Mouse (Mus musculus): ENCODE data around the gene Hsbp1. TPM values are rescaled to one million over a fixed set of nuclear protein-coding genes. Genes with fewer than 3 reads are reported as not detected.

The Hsbp1 gene
- polyA plus RNA-seq, 1 experiment from 2014 or later: 276 TPM

DNA sequence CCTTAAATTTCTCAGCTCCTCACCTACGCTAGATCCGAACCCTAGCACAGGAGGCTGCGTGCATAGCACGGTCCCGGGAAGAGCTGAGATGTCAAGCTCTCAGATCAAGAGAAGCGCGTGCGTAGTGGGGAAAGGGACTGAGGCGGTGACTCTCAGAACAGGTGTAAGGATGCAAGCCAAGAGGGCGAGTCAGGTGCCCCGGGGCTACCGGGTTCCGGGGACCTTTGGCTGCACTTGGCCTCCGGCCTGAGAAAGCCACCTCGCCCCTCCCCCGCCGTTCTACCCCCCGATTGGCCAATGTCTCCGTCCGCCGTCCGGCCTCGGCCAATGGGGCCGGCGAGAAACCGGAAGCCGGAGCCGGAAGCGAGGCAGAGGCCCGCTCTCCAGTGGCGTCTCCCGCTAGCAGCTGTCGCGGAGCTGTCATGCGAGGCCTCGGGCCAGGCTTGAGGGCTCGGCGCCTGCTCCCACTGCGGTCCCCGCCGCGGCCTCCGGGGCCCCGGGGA lies 50.3 kb downstream of the Hsbp1 start, which contains the start of gene Mlycd:
Gene Mlycd (plus strand): TSS at position 355 of the 503 bp plus-strand sequence.
- Histone ChIP-seq H3K27me3 (replicated peaks) (no peaks in the 10 kb centered on the region), H3K4me1 (replicated peaks) (peaks cover 11% of the 10 kb centered on the region; the same call in 1 of the 2 replicates), H3K9me3 (no peaks in the 10 kb centered on the region), H3K36me3 (no peaks in the 10 kb centered on the region), H3K27ac (peak within 1 kb of the TSS; percentile 87), H3K4me2 (replicated peaks) (peak within 1 kb of the TSS; percentile 96), H3K9ac (peak within 1 kb of the TSS; percentile 91), H3K4me3 (replicated peaks) (peak within 1 kb of the TSS; percentile 86)
- ATAC-seq: peak; percentile 95
- WGBS: 1% methylated on average over 44 of the region's 44 CpGs

DNA sequence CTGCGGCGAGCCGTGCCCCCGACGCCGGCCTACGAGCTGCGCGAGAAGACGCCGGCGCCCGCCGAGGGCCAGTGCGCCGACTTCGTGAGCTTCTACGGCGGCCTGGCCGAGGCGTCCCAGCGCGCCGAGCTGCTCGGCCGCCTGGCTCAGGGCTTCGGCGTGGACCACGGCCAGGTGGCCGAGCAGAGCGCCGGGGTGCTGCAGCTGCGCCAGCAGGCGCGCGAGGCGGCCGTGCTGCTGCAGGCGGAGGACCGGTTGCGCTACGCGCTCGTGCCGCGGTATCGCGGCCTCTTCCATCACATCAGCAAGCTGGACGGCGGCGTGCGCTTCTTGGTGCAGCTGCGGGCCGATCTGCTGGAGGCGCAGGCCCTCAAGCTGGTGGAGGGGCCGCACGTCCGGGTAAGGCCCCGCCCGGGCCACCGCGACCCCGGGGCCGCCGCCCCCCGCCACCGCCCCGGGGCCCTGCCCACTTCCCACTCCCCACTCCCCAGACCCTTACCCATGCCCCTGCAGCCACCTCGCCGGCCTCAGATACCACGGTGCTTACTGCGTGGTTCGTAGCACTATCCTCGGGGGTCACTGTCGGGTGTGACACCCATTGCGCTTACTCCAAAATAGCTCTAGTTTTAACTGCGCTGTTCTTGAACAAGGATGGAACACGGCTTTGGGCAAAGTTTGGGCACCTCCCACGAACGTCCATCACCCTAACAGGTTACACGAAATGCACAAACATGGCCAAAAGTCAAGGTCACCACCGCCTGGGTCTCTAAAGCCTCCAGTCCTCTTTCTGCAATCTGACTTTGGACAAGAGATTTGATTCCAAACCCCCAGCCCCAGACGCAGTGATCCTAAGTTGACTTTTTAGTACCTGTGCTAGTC lies 51.0 kb downstream of the Hsbp1 start:
- Histone ChIP-seq H3K9me3 (no peaks in the 10 kb centered on the region), H3K4me3 (replicated peaks) (peak overlapping the region; percentile 86), H3K4me2 (replicated peaks) (peak overlapping the region; percentile 96), H3K36me3 (no peaks in the 10 kb centered on the region), H3K27me3 (replicated peaks) (no peaks in the 10 kb centered on the region), H3K4me1 (replicated peaks) (peaks cover 11% of the 10 kb centered on the region; the same call in 1 of the 2 replicates), H3K9ac (peak overlapping the region; percentile 91), H3K27ac (peak overlapping the region; percentile 87)
- peak; percentile 66 for ATAC-seq
- 5% methylated on average over 83 of the region's 83 CpGs for WGBS

Other genes starting within 250 kb of the Hsbp1 start
- gene Mlycd, start 50.4 kb downstream of the Hsbp1 start, polyA plus RNA-seq (2015; fragmentation: Nextera tagmentation; extraction: Ambion mirVana): 19.2 and 22.5 TPM in 2 replicates
- 3.8 and 5.7 TPM in 2 replicates for gene Osgin1, start 89.6 kb downstream of the Hsbp1 start, polyA plus RNA-seq (2015; fragmentation: Nextera tagmentation; extraction: Ambion mirVana)
- gene Necab2, start 102.2 kb downstream of the Hsbp1 start, polyA plus RNA-seq (2015; fragmentation: Nextera tagmentation; extraction: Ambion mirVana): 1.9 TPM in 2 replicates
- gene Slc38a8, start 157.2 kb downstream of the Hsbp1 start, polyA plus RNA-seq (2015; fragmentation: Nextera tagmentation; extraction: Ambion mirVana): 0.05 TPM in 1 of 2 replicates, not detected in the other
- 83.6 and 88.8 TPM in 2 replicates for gene Mbtps1, start 214.2 kb downstream of the Hsbp1 start, polyA plus RNA-seq (2015; fragmentation: Nextera tagmentation; extraction: Ambion mirVana)
- 28.8 and 32.6 TPM in 2 replicates for gene Hsdl1, start 230.7 kb downstream of the Hsbp1 start, polyA plus RNA-seq (2015; fragmentation: Nextera tagmentation; extraction: Ambion mirVana)
- gene Dnaaf1, start 230.7 kb downstream of the Hsbp1 start, polyA plus RNA-seq (2015; fragmentation: Nextera tagmentation; extraction: Ambion mirVana): 1.4 and 2.1 TPM in 2 replicates

Data from intestine, embryonic 15.5 days (tissue).